Mouse (Mus musculus): ENCODE data around the gene Cacfd1.

GRCm38 (mm10) chr2:27045979-27046770, 36.4 kb downstream of the Cacfd1 start:
- TF ChIP-seq CTCF (IDR thresholded peaks at IDR 0.05; ENCODE audit: low read depth) (no peak), EP300 (IDR thresholded peaks at IDR 0.05; ENCODE audit: low read depth) (no peak)

All from liver, embryonic 14.5 days (tissue).